Mouse (Mus musculus): ENCODE measurements around the gene Cpz.

The Cpz gene

DNA sequence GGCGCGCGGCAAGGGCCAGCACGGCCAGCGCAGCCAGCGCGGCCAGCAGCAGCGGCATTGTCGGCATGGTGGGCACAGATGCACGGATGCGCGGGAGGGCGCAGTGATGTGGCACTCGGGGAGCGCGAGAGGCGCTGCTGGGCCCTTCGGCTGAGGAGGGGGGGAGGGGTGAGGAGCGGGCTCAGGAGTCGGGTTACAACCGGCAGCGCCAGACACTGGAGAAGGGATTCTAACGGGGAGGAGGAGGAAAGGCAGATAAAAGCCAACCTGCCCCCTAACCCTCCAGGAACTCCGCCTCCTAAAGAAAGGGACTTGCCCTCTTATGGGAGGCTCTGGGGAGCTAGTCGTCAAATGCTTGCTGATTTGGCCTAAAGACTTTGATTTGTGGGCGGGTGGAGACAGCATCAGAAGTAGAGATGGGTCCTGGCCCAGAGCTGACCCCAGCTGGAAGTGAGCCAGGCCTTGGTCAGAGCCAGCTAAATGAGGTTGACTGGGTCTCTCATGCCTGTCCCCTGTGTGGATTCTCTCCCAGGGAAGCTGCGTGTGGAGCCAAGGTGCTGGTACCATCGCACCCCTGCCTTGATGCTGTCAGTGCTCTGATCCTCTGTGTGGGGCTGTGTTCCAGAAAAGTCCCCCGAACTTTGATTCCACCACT lies at the start of gene Cpz:
Gene Cpz (minus strand): TSS at position 230 of the 655 bp plus-strand sequence.
- DNase-seq (ENCODE audit: inconsistent age in 2 of 2, low spot score in 1 of 2) = no peak

- DNase-seq (ENCODE audit: inconsistent age in 2 of 2, low spot score in 1 of 2) = peak; percentile 93 to 97
Observed at GRCm38 (mm10) chr5:35574653-35575599, 49.4 kb upstream of the Cpz start, which contains the start of gene Trmt44. Gene Trmt44 (minus strand): TSS chr5:35575070.

- DNase-seq (ENCODE audit: inconsistent age in 2 of 2, low spot score in 1 of 2) = no peak
Observed at GRCm38 (mm10) chr5:35571546-35571945, 46.0 kb upstream of the Cpz start.

GRCm38 (mm10) chr5:35566632-35567031 lies 41.1 kb upstream of the Cpz start:
- DNase-seq (ENCODE audit: inconsistent age in 2 of 2, low spot score in 1 of 2) = no peak

- no peak for DNase-seq (ENCODE audit: inconsistent age in 2 of 2, low spot score in 1 of 2)
Observed at GRCm38 (mm10) chr5:35565217-35565616, 39.7 kb upstream of the Cpz start.

DNA sequence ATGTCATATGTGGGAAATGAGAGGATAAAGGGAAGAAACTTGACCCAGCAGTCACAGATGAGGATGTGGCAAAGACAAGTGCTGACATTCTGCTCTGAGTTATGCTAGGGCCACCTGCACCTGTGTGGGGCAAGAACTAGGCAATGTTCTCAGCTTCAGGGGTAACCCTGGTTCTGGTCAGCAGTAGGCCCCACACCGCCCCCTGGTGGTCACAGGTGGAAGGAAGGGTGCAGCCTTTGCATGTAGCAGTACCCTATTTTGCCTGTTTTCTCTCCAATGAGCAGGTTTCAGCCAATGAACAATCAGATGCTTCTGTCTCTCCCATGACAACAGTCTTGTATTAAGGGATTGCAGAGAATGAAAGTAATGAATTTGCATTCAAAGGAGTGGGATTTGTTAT lies 38.0 kb upstream of the Cpz start:
- peak; percentile 67 to 91 for DNase-seq (ENCODE audit: inconsistent age in 2 of 2, low spot score in 1 of 2)

GRCm38 (mm10) chr5:35562616-35563015 lies 37.1 kb upstream of the Cpz start:
- no peak for DNase-seq (ENCODE audit: inconsistent age in 2 of 2, low spot score in 1 of 2)

DNA sequence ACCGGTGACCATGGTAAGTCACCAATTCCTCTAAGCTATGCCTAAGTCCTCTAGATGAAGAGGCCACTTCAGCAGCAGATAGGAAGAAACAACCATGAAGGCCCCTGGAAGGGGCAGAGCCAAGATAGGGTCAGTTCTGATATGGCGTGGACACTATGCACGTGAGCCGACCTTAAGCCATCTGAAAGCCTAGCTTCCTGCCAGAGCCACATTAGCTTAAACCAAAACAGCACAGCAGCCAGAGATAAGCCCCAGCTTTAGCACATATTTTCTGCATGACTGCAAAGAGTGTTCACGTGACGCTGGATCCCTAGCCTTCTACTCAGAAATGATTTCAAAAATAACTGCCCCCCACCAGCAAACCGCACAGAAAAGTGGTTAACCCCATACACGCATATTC lies 33.9 kb upstream of the Cpz start:
- no peak for DNase-seq (ENCODE audit: inconsistent age in 2 of 2, low spot score in 1 of 2)

- peak in 1 of 2 experiments; percentile 27 for DNase-seq (ENCODE audit: inconsistent age in 2 of 2, low spot score in 1 of 2)
Observed at GRCm38 (mm10) chr5:35557946-35558621, 32.6 kb upstream of the Cpz start.

GRCm38 (mm10) chr5:35556393-35556792 lies 30.9 kb upstream of the Cpz start:
- DNase-seq (ENCODE audit: inconsistent age in 2 of 2, low spot score in 1 of 2) = no peak

DNA sequence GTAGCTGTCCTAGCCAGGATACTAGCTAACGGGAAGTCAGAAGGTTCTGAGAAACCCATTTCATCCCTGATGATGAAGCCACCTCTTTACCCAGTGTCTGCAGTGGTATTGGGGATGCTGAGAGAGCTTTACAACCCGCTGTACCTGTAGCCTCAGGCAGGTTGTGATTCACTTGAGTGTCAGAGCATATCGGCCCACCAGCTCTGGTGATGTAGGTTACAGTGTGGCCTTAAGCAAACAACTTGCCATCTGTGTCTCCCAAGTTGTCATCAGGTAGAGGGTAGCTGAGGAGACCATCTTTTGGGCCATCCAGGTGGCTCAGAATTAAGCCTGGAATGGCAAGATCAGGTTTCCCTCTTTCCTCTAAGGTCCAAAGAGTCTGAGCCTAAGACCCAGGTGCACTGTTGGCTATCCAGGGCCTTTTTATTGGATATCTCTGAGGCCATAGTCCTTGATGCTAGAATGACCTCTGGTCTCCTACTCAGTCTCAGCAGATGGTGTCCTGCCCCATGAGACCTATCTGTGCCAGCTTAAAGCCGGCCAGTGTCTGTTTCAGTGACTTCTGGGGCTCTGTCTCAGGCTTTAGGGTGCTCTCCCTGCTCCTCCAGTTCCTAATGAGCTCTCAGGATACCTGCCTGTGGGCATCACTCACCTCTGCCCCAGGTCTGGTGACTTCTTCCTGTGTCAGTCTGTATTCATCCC lies 27.5 kb upstream of the Cpz start:
- no peak for DNase-seq (ENCODE audit: inconsistent age in 2 of 2, low spot score in 1 of 2)

- no peak for DNase-seq (ENCODE audit: inconsistent age in 2 of 2, low spot score in 1 of 2)
Observed at GRCm38 (mm10) chr5:35551855-35552837, 26.6 kb upstream of the Cpz start.

GRCm38 (mm10) chr5:35546127-35546526 lies 20.6 kb upstream of the Cpz start:
- DNase-seq (ENCODE audit: inconsistent age in 2 of 2, low spot score in 1 of 2) = no peak

DNA sequence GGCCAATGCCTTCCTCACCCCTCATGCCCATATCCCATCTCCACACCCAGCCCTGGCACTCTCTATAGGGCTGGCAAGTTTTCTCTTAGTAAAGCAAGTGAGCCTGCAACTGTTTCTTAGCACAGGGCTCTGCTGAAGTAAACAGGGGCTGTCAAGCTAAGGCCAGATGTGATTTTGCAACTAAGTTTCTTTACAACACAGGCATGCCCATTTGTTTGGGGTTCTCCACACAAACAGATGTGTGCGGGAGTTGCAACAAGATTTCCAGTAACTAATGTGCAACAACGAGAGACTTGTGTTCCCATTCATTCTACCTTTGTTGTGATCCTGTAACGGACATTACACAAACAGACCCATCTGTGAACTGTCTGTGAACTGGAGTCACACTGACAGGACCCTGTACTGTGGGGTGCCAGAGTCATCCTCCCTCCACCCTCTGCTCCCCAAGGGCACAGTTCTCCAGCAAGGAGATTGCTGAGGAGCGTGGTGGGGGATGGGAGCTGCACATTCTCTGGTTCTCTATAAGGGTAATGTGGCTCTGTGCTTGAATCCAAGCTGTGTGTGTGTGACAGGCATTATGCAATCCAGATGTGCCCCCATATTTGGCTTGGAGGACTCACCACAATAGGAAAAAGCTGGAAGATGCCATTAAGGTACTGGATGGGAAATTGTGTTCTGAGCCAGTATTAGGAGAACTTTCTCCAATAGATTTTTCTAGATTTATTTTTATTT lies 15.7 kb upstream of the Cpz start:
- DNase-seq (ENCODE audit: inconsistent age in 2 of 2, low spot score in 1 of 2) = peak in 1 of 2 experiments; percentile 26

DNA sequence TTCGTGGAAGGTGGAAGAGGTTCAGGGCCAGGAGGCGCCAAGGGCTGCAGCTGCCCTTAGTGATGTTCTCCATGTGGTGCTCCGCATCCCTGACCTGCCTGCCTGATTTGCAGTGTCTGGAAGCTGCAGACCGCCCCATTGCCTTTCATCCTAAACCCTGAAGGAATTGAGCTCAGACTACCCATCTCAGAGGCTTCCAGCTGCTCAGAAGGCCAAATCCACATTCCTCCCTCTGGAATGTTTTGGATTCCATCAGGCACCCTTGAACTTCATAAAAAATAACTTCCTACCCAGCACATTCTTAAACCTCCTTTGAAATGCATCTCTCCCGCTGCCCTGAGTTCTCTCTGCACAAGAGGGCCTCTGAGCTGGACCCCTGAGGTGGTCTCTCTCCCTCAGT lies 15.1 kb upstream of the Cpz start:
- DNase-seq (ENCODE audit: inconsistent age in 2 of 2, low spot score in 1 of 2) = peak in 1 of 2 experiments; percentile 56

DNA sequence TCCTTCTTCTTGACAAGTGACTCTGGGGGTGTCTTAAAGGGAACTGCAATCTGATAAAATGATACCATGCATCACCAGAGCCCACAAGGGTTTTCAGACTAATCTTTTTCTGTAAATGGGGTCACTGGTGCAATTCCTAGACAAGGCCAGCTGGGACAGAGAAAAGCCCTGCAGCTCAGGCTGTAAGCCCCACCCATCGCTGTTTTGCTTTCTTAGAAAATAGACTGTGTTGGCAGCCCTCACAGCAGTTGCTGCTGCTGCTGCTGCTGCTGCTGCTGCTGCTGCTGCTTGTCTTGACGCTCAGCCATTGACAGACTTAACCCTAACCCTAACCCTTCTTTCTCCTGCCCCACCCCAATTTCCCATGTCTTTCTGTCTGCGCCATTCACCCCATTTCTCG lies 14.1 kb upstream of the Cpz start:
- no peak for DNase-seq (ENCODE audit: inconsistent age in 2 of 2, low spot score in 1 of 2)

- DNase-seq (ENCODE audit: inconsistent age in 2 of 2, low spot score in 1 of 2) = no peak
Observed at GRCm38 (mm10) chr5:35538022-35538421, 12.5 kb upstream of the Cpz start.

- no peak for DNase-seq (ENCODE audit: inconsistent age in 2 of 2, low spot score in 1 of 2)
Observed at GRCm38 (mm10) chr5:35537474-35537873, 12.0 kb upstream of the Cpz start.

GRCm38 (mm10) chr5:35536271-35536670 lies 10.8 kb upstream of the Cpz start:
- no peak for DNase-seq (ENCODE audit: inconsistent age in 2 of 2, low spot score in 1 of 2)
